Mouse (Mus musculus): ENCODE data around the gene Klrg2. TPM values are rescaled to one million over a fixed set of nuclear protein-coding genes. Genes with fewer than 3 reads are reported as not detected.
A peak's percentile ranks its signal among the peaks of the same experiment; 100 is the strongest.

Klrg2 gene
- 0.01 TPM in 2 replicates for polyA plus RNA-seq (2012; rRNA removed)
- polyA plus RNA-seq (2014; fragmentation: Nextera tagmentation; extraction: Ambion mirVana) = 0.08 TPM in 1 of 2 replicates, not detected in the other

- Histone ChIP-seq H3K27me3 (ENCODE audit: control insufficient read depth, insufficient read depth, low read length) (peaks cover 82% of the 10 kb centered on the region), H3K9me3 (ENCODE audit: control insufficient read depth, low read length) (no peaks in the 10 kb centered on the region), H3K4me3 (ENCODE audit: insufficient read depth in 1 of 2, low read depth in 2 of 2, low read length in 2 of 2) (peak within 1 kb of the TSS; percentile 21 to 44), H3K36me3 (replicated peaks; ENCODE audit: control insufficient read depth, insufficient read depth, low read depth) (no peaks in the 10 kb centered on the region), H3K4me1 (replicated peaks; ENCODE audit: control insufficient read depth in 2 of 2, insufficient read depth in 2 of 2, low read length in 1 of 2) (0 out of 4 replicates have a peak, but pooled peaks cover 0 to 2% of the 10 kb centered on the region in 2 experiments), H3K27ac (no peak within 1 kb of the TSS), H3K9ac (replicated peaks) (no peak within 1 kb of the TSS), H3K4me2 (ENCODE audit: low read depth) (peak within 1 kb of the TSS; percentile 75)
- TF ChIP-seq CTCF (IDR thresholded peaks at IDR 0.05; ENCODE audit: low read depth) (no peak), EP300 (IDR thresholded peaks at IDR 0.05; ENCODE audit: low read depth) (no peak)
- ATAC-seq (ENCODE audit: insufficient read depth) (peak; percentile 74), DNase-seq (ENCODE audit: low read depth in 3 of 3, low spot score in 3 of 3) (peak; percentile 11 to 37 (median 17))
- WGBS (ENCODE audit: insufficient replicate concordance) = 2% methylated on average over 59 of the region's 60 CpGs
These were observed at the start of gene Klrg2 for GRCm38 (mm10) chr6:38636852-38637618. Gene Klrg2, minus strand, starts transcription at chr6:38637242.

DNA sequence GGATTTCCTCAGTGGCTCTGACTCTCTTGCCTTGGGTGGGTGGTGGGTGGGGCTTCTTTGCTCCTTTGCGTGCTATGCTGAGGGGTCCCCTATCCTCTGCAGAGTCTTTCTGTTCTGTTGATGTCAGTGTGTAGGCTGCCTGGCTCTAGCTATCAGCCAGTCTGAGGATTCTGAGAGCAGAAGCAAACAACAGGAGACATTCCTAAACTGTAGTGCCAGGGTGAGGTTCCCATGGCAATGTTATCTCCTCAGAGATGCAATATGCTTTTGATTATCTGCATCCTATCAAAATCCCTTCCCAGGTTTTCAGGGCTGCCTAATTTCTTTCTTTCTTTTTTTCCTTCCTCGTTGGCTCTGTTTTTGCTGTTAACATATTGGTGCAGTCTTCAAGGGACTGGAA is 45.5 kb upstream of the Klrg2 start:
- H3K9ac ChIP-seq (replicated peaks) = no peak overlapping the region
- no peak overlapping the region for H3K4me2 ChIP-seq (ENCODE audit: low read depth)
- no peak for DNase-seq (ENCODE audit: low read depth in 3 of 3, low spot score in 3 of 3)
- no peak overlapping the region for H3K4me3 ChIP-seq (ENCODE audit: insufficient read depth in 1 of 2, low read depth in 2 of 2, low read length in 2 of 2)
- H3K36me3 ChIP-seq (replicated peaks; ENCODE audit: control insufficient read depth, insufficient read depth, low read depth) = no peaks in the 10 kb centered on the region
- no peaks in the 10 kb centered on the region for H3K9me3 ChIP-seq (ENCODE audit: control insufficient read depth, low read length)
- 57% methylated on average over 2 of the region's 2 CpGs for WGBS (ENCODE audit: insufficient replicate concordance)
- ATAC-seq (ENCODE audit: insufficient read depth) = no peak
- H3K4me1 ChIP-seq (replicated peaks; ENCODE audit: control insufficient read depth in 2 of 2, insufficient read depth in 2 of 2, low read length in 1 of 2) = no peaks in the 10 kb centered on the region
- H3K27ac ChIP-seq = no peak overlapping the region
- no peak for TF ChIP-seq CTCF (IDR thresholded peaks at IDR 0.05; ENCODE audit: low read depth)
- no peak for TF ChIP-seq EP300 (IDR thresholded peaks at IDR 0.05; ENCODE audit: low read depth)
- H3K27me3 ChIP-seq (ENCODE audit: control insufficient read depth, insufficient read depth, low read length) = no peaks in the 10 kb centered on the region

DNA sequence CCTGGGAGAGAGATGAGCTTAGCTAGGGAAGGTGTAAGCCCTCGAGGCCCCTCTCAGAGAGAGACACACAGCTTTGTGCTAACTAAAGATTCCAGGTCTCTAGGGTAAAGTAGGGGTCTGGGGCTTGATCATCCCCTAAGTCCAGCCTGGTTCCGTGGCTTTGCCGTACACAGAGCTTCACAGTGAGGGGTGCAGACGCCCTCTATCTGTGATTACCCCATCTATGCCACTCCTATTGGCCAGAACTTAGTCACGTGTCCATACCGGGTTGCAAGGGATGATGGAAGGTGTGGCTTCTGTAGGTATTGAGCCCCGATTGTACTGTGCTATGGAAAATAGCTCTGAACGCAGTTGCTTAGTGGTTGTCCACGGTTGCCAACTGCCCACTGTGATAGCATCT is 40.6 kb upstream of the Klrg2 start:
- ATAC-seq (ENCODE audit: insufficient read depth) (no peak), DNase-seq (ENCODE audit: low read depth in 3 of 3, low spot score in 3 of 3) (no peak)
- no peak overlapping the region for H3K4me3 ChIP-seq (ENCODE audit: insufficient read depth in 1 of 2, low read depth in 2 of 2, low read length in 2 of 2)
- no peak overlapping the region for H3K9ac ChIP-seq (replicated peaks)
- H3K9me3 ChIP-seq (ENCODE audit: control insufficient read depth, low read length) = no peaks in the 10 kb centered on the region
- no peaks in the 10 kb centered on the region for H3K36me3 ChIP-seq (replicated peaks; ENCODE audit: control insufficient read depth, insufficient read depth, low read depth)
- H3K4me1 ChIP-seq (replicated peaks; ENCODE audit: control insufficient read depth in 2 of 2, insufficient read depth in 2 of 2, low read length in 1 of 2) = peaks cover 3 to 8% of the 10 kb centered on the region in 2 experiments; a peak in 1 of 4 replicates
- WGBS (ENCODE audit: insufficient replicate concordance) = 52% methylated on average over 9 of the region's 9 CpGs
- H3K4me2 ChIP-seq (ENCODE audit: low read depth) = no peak overlapping the region
- H3K27me3 ChIP-seq (ENCODE audit: control insufficient read depth, insufficient read depth, low read length) = no peaks in the 10 kb centered on the region
- H3K27ac ChIP-seq = no peak overlapping the region
- TF ChIP-seq EP300 (IDR thresholded peaks at IDR 0.05; ENCODE audit: low read depth) (no peak), CTCF (IDR thresholded peaks at IDR 0.05; ENCODE audit: low read depth) (no peak)

DNA sequence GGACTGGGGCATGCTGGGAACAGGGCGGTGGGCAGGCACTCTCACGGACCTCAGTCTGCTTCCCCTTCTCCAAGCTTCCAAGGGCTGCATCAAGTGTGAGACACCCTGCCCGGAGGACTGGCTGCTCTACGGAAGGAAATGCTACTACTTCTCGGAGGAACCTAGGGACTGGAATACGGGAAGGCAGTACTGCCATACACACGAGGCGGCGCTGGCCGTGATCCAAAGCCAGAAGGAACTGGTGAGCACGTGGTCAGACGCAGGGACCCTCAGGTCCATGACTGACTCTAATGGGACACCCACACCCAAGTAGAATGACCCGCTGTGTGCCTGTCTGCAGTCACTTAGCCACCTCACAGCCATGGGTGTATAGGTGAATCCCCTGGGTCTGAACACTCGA is 39.7 kb upstream of the Klrg2 start:
- H3K27me3 ChIP-seq (ENCODE audit: control insufficient read depth, insufficient read depth, low read length) = no peaks in the 10 kb centered on the region
- 59% methylated on average over 14 of the region's 14 CpGs for WGBS (ENCODE audit: insufficient replicate concordance)
- no peak overlapping the region for H3K27ac ChIP-seq
- H3K9me3 ChIP-seq (ENCODE audit: control insufficient read depth, low read length) = no peaks in the 10 kb centered on the region
- no peak overlapping the region for H3K9ac ChIP-seq (replicated peaks)
- TF ChIP-seq CTCF (IDR thresholded peaks at IDR 0.05; ENCODE audit: low read depth) = no peak
- no peak for TF ChIP-seq EP300 (IDR thresholded peaks at IDR 0.05; ENCODE audit: low read depth)
- DNase-seq (ENCODE audit: low read depth in 3 of 3, low spot score in 3 of 3) (no peak), ATAC-seq (ENCODE audit: insufficient read depth) (no peak)
- no peak overlapping the region for H3K4me3 ChIP-seq (ENCODE audit: insufficient read depth in 1 of 2, low read depth in 2 of 2, low read length in 2 of 2)
- peaks cover 3 to 8% of the 10 kb centered on the region in 2 experiments; a peak in 1 of 4 replicates for H3K4me1 ChIP-seq (replicated peaks; ENCODE audit: control insufficient read depth in 2 of 2, insufficient read depth in 2 of 2, low read length in 1 of 2)
- 0 out of 2 replicates have a peak overlapping the region, but pooled peaks have one; percentile 0 for H3K4me2 ChIP-seq (ENCODE audit: low read depth)
- H3K36me3 ChIP-seq (replicated peaks; ENCODE audit: control insufficient read depth, insufficient read depth, low read depth) = no peaks in the 10 kb centered on the region

GRCm38 (mm10) chr6:38676217-38676616 is 39.2 kb upstream of the Klrg2 start:
- 37% methylated on average over 6 of the region's 6 CpGs for WGBS (ENCODE audit: insufficient replicate concordance)

More at GRCm38 (mm10) chr6:38676217-38676616, 39.2 kb upstream of the Klrg2 start:
- H3K4me3 ChIP-seq (ENCODE audit: insufficient read depth in 1 of 2, low read depth in 2 of 2, low read length in 2 of 2) = no peak overlapping the region
- no peaks in the 10 kb centered on the region for H3K36me3 ChIP-seq (replicated peaks; ENCODE audit: control insufficient read depth, insufficient read depth, low read depth)
- peak in 1 of 3 experiments; percentile 7 for DNase-seq (ENCODE audit: low read depth in 3 of 3, low spot score in 3 of 3)
- H3K4me2 ChIP-seq (ENCODE audit: low read depth) = 0 out of 2 replicates have a peak overlapping the region, but pooled peaks have one; percentile 0
- TF ChIP-seq EP300 (IDR thresholded peaks at IDR 0.05; ENCODE audit: low read depth) (no peak), CTCF (IDR thresholded peaks at IDR 0.05; ENCODE audit: low read depth) (no peak)
- H3K27me3 ChIP-seq (ENCODE audit: control insufficient read depth, insufficient read depth, low read length) = no peaks in the 10 kb centered on the region
- ATAC-seq (ENCODE audit: insufficient read depth) = no peak
- H3K9me3 ChIP-seq (ENCODE audit: control insufficient read depth, low read length) = no peaks in the 10 kb centered on the region
- no peak overlapping the region for H3K9ac ChIP-seq (replicated peaks)
- no peak overlapping the region for H3K27ac ChIP-seq
- peaks cover 7 to 13% of the 10 kb centered on the region in 2 experiments; a peak in 3 of 4 replicates for H3K4me1 ChIP-seq (replicated peaks; ENCODE audit: control insufficient read depth in 2 of 2, insufficient read depth in 2 of 2, low read length in 1 of 2)

All from liver, embryonic 14.5 days (tissue).